Mouse (Mus musculus) ovary, postnatal 14 days (tissue): ENCODE results near the gene Gm21209.
"Not testable (repeated sequence)": the region's sequence is repeated elsewhere in the genome, so short reads cannot be mapped to it uniquely, and the experiment has no call there.

Source experiments
- DNase-seq: peaks from one replicate; pipeline ENCODE4 v3.0.0; 2022; ENCODE audit warnings: low spot score

The Gm21209 gene

GRCm38 (mm10) chrY:49570856-49571255 lies at the start of gene Gm21209:
Gene Gm21209, plus strand, starts transcription at chrY:49571156.
- not testable (repeated sequence) for DNase-seq
